Mouse (Mus musculus): ENCODE data around the gene Hist1h1t.

GRCm38 (mm10) chr13:23687907-23688306 lies 7.7 kb upstream of the Hist1h1t start:
- no peak for TF ChIP-seq POLR2A (IDR thresholded peaks at IDR 0.05; ENCODE audit: low read depth, low read length)
- TF ChIP-seq CTCF (IDR thresholded peaks at IDR 0.05; ENCODE audit: borderline replicate concordance, insufficient read depth, low read length) = no peak
